Mouse (Mus musculus): ENCODE data around the gene Tbcel. TPM values are rescaled to one million over a fixed set of nuclear protein-coding genes. Genes with fewer than 3 reads are reported as not detected.
A peak's percentile ranks its signal among the peaks of the same experiment; 100 is the strongest.

The Tbcel gene
- total RNA-seq, 1 experiment: 9.1 TPM

DNA sequence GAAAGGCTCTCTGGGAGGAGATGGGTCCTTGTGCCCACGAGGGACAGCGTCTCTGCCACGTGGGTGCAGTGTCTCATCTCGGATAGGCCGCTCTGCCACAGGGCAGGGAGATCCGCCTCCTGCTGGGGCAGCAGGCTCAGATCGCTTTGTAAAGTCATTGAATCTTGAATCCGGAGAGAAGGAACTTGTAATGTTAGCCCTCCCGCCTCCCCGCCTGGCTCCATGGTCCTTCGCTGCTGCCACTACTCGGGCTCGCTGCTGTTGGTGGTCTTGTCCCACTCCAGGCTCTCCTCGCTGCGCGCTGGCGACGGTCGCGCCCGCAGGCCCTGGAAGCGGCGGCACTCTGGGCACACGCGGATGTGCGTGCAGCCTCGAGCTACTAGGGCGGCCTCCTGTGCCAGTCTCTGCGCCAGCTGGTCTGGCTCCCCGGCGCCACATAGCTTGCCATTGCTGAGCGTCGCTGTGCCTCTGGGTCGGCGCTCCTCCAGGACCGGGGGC is 13.0 kb upstream of the Tbcel start:
- Histone ChIP-seq H3K4me1 (ENCODE audit: control insufficient read depth in 2 of 2, insufficient read depth in 2 of 2, low read length in 2 of 2, poor library complexity in 1 of 2) (peaks cover 2 to 3% of the 10 kb centered on the region in 2 experiments; a peak in 1 of 4 replicates), H3K27ac (ENCODE audit: insufficient read depth, low read depth, low read length, poor library complexity, severe bottlenecking) (no peak overlapping the region), H3K9ac (ENCODE audit: insufficient read depth, low read depth, low read length, poor library complexity, severe bottlenecking) (peak overlapping the region; percentile 63; the same call in 1 of the 2 replicates), H3K4me3 (ENCODE audit: insufficient read depth in 1 of 2, low read depth in 1 of 2, low read length in 2 of 2, poor library complexity in 1 of 2, severe bottlenecking in 1 of 2) (peak overlapping the region; percentile 70 to 72), H3K9me3 (ENCODE audit: control insufficient read depth, insufficient read depth, low read depth, low read length) (no peaks in the 10 kb centered on the region), H3K36me3 (ENCODE audit: control insufficient read depth, insufficient read depth, low read length, poor library complexity, severe bottlenecking) (no peaks in the 10 kb centered on the region)
- no peak for DNase-seq (ENCODE audit: low read depth, low spot score)
- no peak for TF ChIP-seq ZC3H11A (IDR thresholded peaks at IDR 0.05; ENCODE audit: borderline replicate concordance, low read depth, low read length)
- TF ChIP-seq ZNF384 (IDR thresholded peaks at IDR 0.05; ENCODE audit: low read depth, low read length): no peak
- TF ChIP-seq HCFC1 (IDR thresholded peaks at IDR 0.05; ENCODE audit: borderline replicate concordance, insufficient read depth, low read length): no peak
- no peak for TF ChIP-seq MAFK (IDR thresholded peaks at IDR 0.05; ENCODE audit: insufficient read depth, low read depth, low read length)
- no peak for TF ChIP-seq CHD2 (IDR thresholded peaks at IDR 0.05; ENCODE audit: low read depth, low read length)
- in situ Hi-C loops (cut with MboI; ENCODE audit: low sequenced_read_pairs in 2 of 2, unreplicated experiment in 2 of 2): no loop called here

DNA sequence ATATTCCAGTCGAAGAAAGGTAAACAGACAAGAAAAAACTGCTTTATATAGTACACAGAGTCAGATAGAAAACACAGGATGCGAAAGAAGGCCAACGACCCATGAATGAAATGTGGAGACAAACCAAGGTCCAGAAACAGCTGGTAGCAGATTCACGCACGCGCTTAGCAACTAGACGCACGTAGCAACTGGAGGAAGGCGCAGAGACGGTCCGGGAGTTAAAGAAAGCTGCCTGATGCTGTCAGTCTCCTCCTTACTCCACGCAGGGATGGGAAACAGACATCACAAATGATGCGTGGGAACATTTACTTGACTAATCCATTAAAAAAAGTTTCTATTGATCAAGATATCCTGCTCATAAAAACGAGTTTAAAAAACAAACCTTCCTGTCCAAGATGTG is 10.6 kb upstream of the Tbcel start:
- in situ Hi-C loops (cut with MboI; ENCODE audit: low sequenced_read_pairs in 2 of 2, unreplicated experiment in 2 of 2): no loop called here
- peaks cover 2 to 3% of the 10 kb centered on the region in 2 experiments; a peak in 1 of 4 replicates for H3K4me1 ChIP-seq (ENCODE audit: control insufficient read depth in 2 of 2, insufficient read depth in 2 of 2, low read length in 2 of 2, poor library complexity in 1 of 2)
- no peak overlapping the region for H3K9ac ChIP-seq (ENCODE audit: insufficient read depth, low read depth, low read length, poor library complexity, severe bottlenecking)
- H3K4me3 ChIP-seq (ENCODE audit: insufficient read depth in 1 of 2, low read depth in 1 of 2, low read length in 2 of 2, poor library complexity in 1 of 2, severe bottlenecking in 1 of 2): no peak overlapping the region
- H3K9me3 ChIP-seq (ENCODE audit: control insufficient read depth, insufficient read depth, low read depth, low read length): no peaks in the 10 kb centered on the region
- H3K27ac ChIP-seq (ENCODE audit: insufficient read depth, low read depth, low read length, poor library complexity, severe bottlenecking): no peak overlapping the region
- no peak for TF ChIP-seq ZC3H11A (IDR thresholded peaks at IDR 0.05; ENCODE audit: borderline replicate concordance, low read depth, low read length)
- TF ChIP-seq HCFC1 (IDR thresholded peaks at IDR 0.05; ENCODE audit: borderline replicate concordance, insufficient read depth, low read length): no peak
- no peak for TF ChIP-seq MAFK (IDR thresholded peaks at IDR 0.05; ENCODE audit: insufficient read depth, low read depth, low read length)
- TF ChIP-seq ZNF384 (IDR thresholded peaks at IDR 0.05; ENCODE audit: low read depth, low read length): no peak
- no peak for TF ChIP-seq CHD2 (IDR thresholded peaks at IDR 0.05; ENCODE audit: low read depth, low read length)
- no peak for DNase-seq (ENCODE audit: low read depth, low spot score)
- no peaks in the 10 kb centered on the region for H3K36me3 ChIP-seq (ENCODE audit: control insufficient read depth, insufficient read depth, low read length, poor library complexity, severe bottlenecking)

DNA sequence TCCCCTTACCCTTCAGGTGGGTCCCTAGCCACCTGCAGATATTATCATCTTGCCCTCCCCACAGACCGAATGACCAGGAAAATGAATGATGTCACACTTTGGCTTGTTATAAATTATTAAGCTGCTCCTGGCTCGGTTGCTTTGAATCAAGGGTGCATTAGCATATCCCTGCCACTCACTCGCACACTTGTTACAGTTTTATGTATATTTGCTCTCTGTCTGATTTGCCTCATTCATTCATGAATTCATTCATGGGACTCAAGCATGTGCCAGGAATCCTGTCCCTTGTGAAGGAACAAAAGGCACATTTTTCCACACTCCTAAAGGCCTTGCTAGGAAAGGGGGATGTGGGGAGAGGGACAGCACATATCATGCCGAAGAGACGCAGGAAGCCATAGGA is 5.5 kb upstream of the Tbcel start:
- 0 out of 2 replicates have a peak, but pooled peaks cover 2% of the 10 kb centered on the region for H3K9me3 ChIP-seq (ENCODE audit: control insufficient read depth, insufficient read depth, low read depth, low read length)
- no peak for DNase-seq (ENCODE audit: low read depth, low spot score)
- no peak overlapping the region for H3K27ac ChIP-seq (ENCODE audit: insufficient read depth, low read depth, low read length, poor library complexity, severe bottlenecking)
- no peak overlapping the region for H3K4me3 ChIP-seq (ENCODE audit: insufficient read depth in 1 of 2, low read depth in 1 of 2, low read length in 2 of 2, poor library complexity in 1 of 2, severe bottlenecking in 1 of 2)
- TF ChIP-seq CHD2 (IDR thresholded peaks at IDR 0.05; ENCODE audit: low read depth, low read length): no peak
- no peak for TF ChIP-seq HCFC1 (IDR thresholded peaks at IDR 0.05; ENCODE audit: borderline replicate concordance, insufficient read depth, low read length)
- no peak for TF ChIP-seq ZNF384 (IDR thresholded peaks at IDR 0.05; ENCODE audit: low read depth, low read length)
- TF ChIP-seq MAFK (IDR thresholded peaks at IDR 0.05; ENCODE audit: insufficient read depth, low read depth, low read length): no peak
- no peak for TF ChIP-seq ZC3H11A (IDR thresholded peaks at IDR 0.05; ENCODE audit: borderline replicate concordance, low read depth, low read length)
- no peaks in the 10 kb centered on the region for H3K36me3 ChIP-seq (ENCODE audit: control insufficient read depth, insufficient read depth, low read length, poor library complexity, severe bottlenecking)
- in situ Hi-C loops (cut with MboI; ENCODE audit: low sequenced_read_pairs in 2 of 2, unreplicated experiment in 2 of 2): no loop called here
- peaks cover under 1 to 2% of the 10 kb centered on the region in 2 experiments; a peak in 1 of 4 replicates for H3K4me1 ChIP-seq (ENCODE audit: control insufficient read depth in 2 of 2, insufficient read depth in 2 of 2, low read length in 2 of 2, poor library complexity in 1 of 2)
- H3K9ac ChIP-seq (ENCODE audit: insufficient read depth, low read depth, low read length, poor library complexity, severe bottlenecking): no peak overlapping the region

DNA sequence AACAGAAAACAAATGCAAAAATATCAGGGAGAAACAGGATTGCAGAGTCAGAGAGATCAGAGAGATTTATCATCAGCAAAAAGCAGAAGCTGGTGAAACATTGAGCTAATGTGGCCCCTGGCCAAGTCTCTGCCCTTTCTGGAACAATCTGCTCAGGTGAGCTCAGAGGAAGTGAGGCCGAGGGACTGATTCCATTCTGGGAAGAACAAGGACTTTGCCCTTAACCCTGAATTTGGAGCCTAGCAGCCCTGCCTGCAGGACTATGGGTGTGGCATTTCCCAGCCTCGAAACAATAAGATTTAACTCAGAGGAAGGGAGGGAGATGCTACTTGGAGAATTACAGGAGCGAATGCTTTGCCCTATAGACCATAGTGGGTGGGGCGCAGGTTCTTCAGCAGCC is 4.7 kb upstream of the Tbcel start:
- Histone ChIP-seq H3K36me3 (ENCODE audit: control insufficient read depth, insufficient read depth, low read length, poor library complexity, severe bottlenecking) (no peaks in the 10 kb centered on the region), H3K4me1 (ENCODE audit: control insufficient read depth in 2 of 2, insufficient read depth in 2 of 2, low read length in 2 of 2, poor library complexity in 1 of 2) (peaks cover 0 to 2% of the 10 kb centered on the region in 2 experiments; a peak in 1 of 4 replicates), H3K27ac (ENCODE audit: insufficient read depth, low read depth, low read length, poor library complexity, severe bottlenecking) (no peak overlapping the region), H3K9ac (ENCODE audit: insufficient read depth, low read depth, low read length, poor library complexity, severe bottlenecking) (no peak overlapping the region), H3K4me3 (ENCODE audit: insufficient read depth in 1 of 2, low read depth in 1 of 2, low read length in 2 of 2, poor library complexity in 1 of 2, severe bottlenecking in 1 of 2) (no peak overlapping the region), H3K9me3 (ENCODE audit: control insufficient read depth, insufficient read depth, low read depth, low read length) (0 out of 2 replicates have a peak, but pooled peaks cover 2% of the 10 kb centered on the region)
- TF ChIP-seq MAFK (IDR thresholded peaks at IDR 0.05; ENCODE audit: insufficient read depth, low read depth, low read length) (no peak), HCFC1 (IDR thresholded peaks at IDR 0.05; ENCODE audit: borderline replicate concordance, insufficient read depth, low read length) (no peak), ZC3H11A (IDR thresholded peaks at IDR 0.05; ENCODE audit: borderline replicate concordance, low read depth, low read length) (no peak), CHD2 (IDR thresholded peaks at IDR 0.05; ENCODE audit: low read depth, low read length) (no peak), ZNF384 (IDR thresholded peaks at IDR 0.05; ENCODE audit: low read depth, low read length) (no peak)
- peak; percentile 35 for DNase-seq (ENCODE audit: low read depth, low spot score)
- in situ Hi-C loops (cut with MboI; ENCODE audit: low sequenced_read_pairs in 2 of 2, unreplicated experiment in 2 of 2): no loop called here
